Mouse (Mus musculus) CH12.LX (cell line): ENCODE measurements around the gene 2010300C02Rik. TPM values are rescaled to one million over a fixed set of nuclear protein-coding genes. Genes with fewer than 3 reads are reported as not detected.

Experiments
- DNase-seq: peaks from one replicate; pipeline ENCODE4 v3.0.0-alpha.2; 2013; ENCODE audit errors: extremely low read depth
- H3K27ac ChIP-seq: 2 replicates; pipeline ENCODE4 v1.5.1; 2012; ENCODE audit warnings: low read depth, mild to moderate bottlenecking, control low read depth, moderate library complexity; ENCODE audit not compliant: insufficient read depth
- H3K27me3 ChIP-seq: replicated peaks from 2 replicates; pipeline ENCODE3; 2012; ENCODE audit warnings: inconsistent platforms
- H3K36me3 ChIP-seq, 2 experiments: replicated peaks in 1 of 2; 2 replicates each; pipeline versions ENCODE3 to v1.6.1; 2012; ENCODE audit warnings: inconsistent platforms in 1 of 2, low read length in 1 of 2, mild to moderate bottlenecking in 1 of 2, mixed read lengths in 1 of 2, moderate library complexity in 1 of 2; ENCODE audit not compliant: control insufficient read depth in 1 of 2, insufficient read depth in 1 of 2
- H3K4me1 ChIP-seq, 2 experiments: 2 replicates each; pipeline ENCODE4 v1.6.1; 2012; ENCODE audit warnings: inconsistent platforms in 1 of 2, moderate library complexity in 1 of 2; ENCODE audit not compliant: insufficient read depth in 2 of 2, control insufficient read depth in 1 of 2
- H3K4me2 ChIP-seq: 2 replicates; pipeline ENCODE4 v1.6.1; 2012; ENCODE audit warnings: low read depth, mild to moderate bottlenecking, control low read depth; ENCODE audit not compliant: poor library complexity, insufficient read depth, severe bottlenecking
- H3K4me3 ChIP-seq, 3 experiments: fragments of 150-350 bp in 1 of 3; sonication (generic) in 1 of 3; replicated peaks in 1 of 3; 2 replicates each; pipeline versions ENCODE3 to v1.5.1; 2011 to 2012; ENCODE audit warnings: low read depth in 2 of 3, low read length in 2 of 3, mild to moderate bottlenecking in 2 of 3, moderate library complexity in 2 of 3, control low read depth in 1 of 3, improper control_type of control experiment in 1 of 3, inconsistent platforms in 1 of 3, mixed read lengths in 1 of 3; ENCODE audit not compliant: poor library complexity in 1 of 3
- H3K79me2 ChIP-seq: replicated peaks from 2 replicates; pipeline ENCODE4 v1.6.1; 2012; ENCODE audit warnings: mild to moderate bottlenecking, moderate library complexity; ENCODE audit not compliant: control insufficient read depth, poor library complexity, insufficient read depth, severe bottlenecking; ENCODE audit errors: extremely low read depth
- H3K9ac ChIP-seq: 2 replicates; pipeline ENCODE4 v1.6.1; 2012; ENCODE audit warnings: low read depth, mild to moderate bottlenecking, control low read depth, moderate library complexity; ENCODE audit not compliant: insufficient read depth
- H3K9me3 ChIP-seq: replicated peaks from 2 replicates; pipeline ENCODE3; 2012; ENCODE audit warnings: low read length, inconsistent platforms, mixed read lengths
- BHLHE40 ChIP-seq: IDR thresholded peaks from 2 replicates; pipeline ENCODE4 v1.6.1; 2011; ENCODE audit warnings: mild to moderate bottlenecking, low read depth, low read length, improper control_type of control experiment
- CHD2 ChIP-seq: IDR thresholded peaks from 2 replicates; pipeline ENCODE4 v1.6.1; 2011; ENCODE audit warnings: low read length, improper control_type of control experiment
- E2F4 ChIP-seq: IDR thresholded peaks from 2 replicates; pipeline ENCODE4 v1.6.1; 2011; ENCODE audit warnings: low read depth, low read length, improper control_type of control experiment; ENCODE audit not compliant: insufficient replicate concordance
- EP300 ChIP-seq: IDR thresholded peaks from 2 replicates; pipeline ENCODE4 v1.6.1; 2011; ENCODE audit warnings: low read length, improper control_type of control experiment
- GABPA ChIP-seq: IDR thresholded peaks from 2 replicates; pipeline ENCODE4 v1.6.1; 2012; ENCODE audit warnings: low read depth, low read length, improper control_type of control experiment, inconsistent platforms; ENCODE audit not compliant: insufficient replicate concordance
- HCFC1 ChIP-seq: IDR thresholded peaks from 2 replicates; pipeline ENCODE4 v1.6.1; 2012; ENCODE audit warnings: low read depth, mild to moderate bottlenecking, inconsistent platforms, low read length, improper control_type of control experiment
- JUN ChIP-seq: IDR thresholded peaks from 2 replicates; pipeline ENCODE4 v1.6.1; 2011; ENCODE audit warnings: low read depth, mild to moderate bottlenecking, low read length, improper control_type of control experiment, moderate library complexity; ENCODE audit not compliant: insufficient read depth
- KAT2A ChIP-seq: IDR thresholded peaks from 2 replicates; pipeline ENCODE4 v1.6.1; 2012; ENCODE audit warnings: low read length, improper control_type of control experiment, inconsistent platforms; ENCODE audit not compliant: insufficient replicate concordance
- MAFK ChIP-seq: IDR thresholded peaks from 2 replicates; pipeline ENCODE4 v1.6.1; 2011; ENCODE audit warnings: low read length, improper control_type of control experiment; ENCODE audit not compliant: insufficient replicate concordance
- MAX ChIP-seq: IDR thresholded peaks from 2 replicates; pipeline ENCODE4 v1.6.1; 2011; ENCODE audit warnings: low read length, improper control_type of control experiment
- MAZ ChIP-seq: IDR thresholded peaks from 2 replicates; pipeline ENCODE4 v1.6.1; 2012; ENCODE audit warnings: low read depth, mild to moderate bottlenecking, inconsistent platforms, low read length, improper control_type of control experiment, moderate library complexity
- MEF2A ChIP-seq: IDR thresholded peaks from 2 replicates; pipeline ENCODE4 v1.6.1; 2014; ENCODE audit warnings: low read depth, mild to moderate bottlenecking, inconsistent platforms, low read length, improper control_type of control experiment, borderline replicate concordance
- MYC ChIP-seq: IDR thresholded peaks from 2 replicates; pipeline ENCODE4 v1.6.1; 2011; ENCODE audit warnings: low read depth, mild to moderate bottlenecking, improper control_type of control experiment, low read length
- NRF1 ChIP-seq: IDR thresholded peaks from 2 replicates; pipeline ENCODE4 v1.6.1; 2014; ENCODE audit warnings: low read depth, mild to moderate bottlenecking, inconsistent platforms, low read length, improper control_type of control experiment, moderate library complexity
- SIN3A ChIP-seq: IDR thresholded peaks from 2 replicates; pipeline ENCODE4 v1.6.1; 2012; ENCODE audit warnings: low read length, improper control_type of control experiment, inconsistent platforms
- SMC3 ChIP-seq: IDR thresholded peaks from 2 replicates; pipeline ENCODE4 v1.6.1; 2011; ENCODE audit warnings: low read depth, low read length, improper control_type of control experiment
- TBP ChIP-seq: conservative IDR thresholded peaks from 2 replicates; pipeline ENCODE4 v1.6.1; 2011; ENCODE audit warnings: low read depth, low read length, improper control_type of control experiment
- TCF12 ChIP-seq: IDR thresholded peaks from 2 replicates; pipeline ENCODE4 v1.6.1; 2014; ENCODE audit warnings: low read depth, mild to moderate bottlenecking, inconsistent platforms, low read length, improper control_type of control experiment
- UBTF ChIP-seq: IDR thresholded peaks from 2 replicates; pipeline ENCODE4 v1.6.1; 2012; ENCODE audit warnings: low read depth, mild to moderate bottlenecking, inconsistent platforms, low read length, improper control_type of control experiment, moderate library complexity
- USF1 ChIP-seq: IDR thresholded peaks from 2 replicates; pipeline ENCODE4 v1.6.1; 2014; ENCODE audit warnings: low read depth, mild to moderate bottlenecking, inconsistent platforms, low read length, improper control_type of control experiment
- USF2 ChIP-seq: conservative IDR thresholded peaks from 2 replicates; pipeline ENCODE4 v1.6.1; 2011; ENCODE audit warnings: low read depth, low read length, improper control_type of control experiment
- ZC3H11A ChIP-seq: IDR thresholded peaks from 2 replicates; pipeline ENCODE4 v1.6.1; 2012; ENCODE audit warnings: low read depth, mild to moderate bottlenecking, inconsistent platforms, low read length, improper control_type of control experiment
- ZKSCAN1 ChIP-seq: IDR thresholded peaks from 2 replicates; pipeline ENCODE4 v1.6.1; 2012; ENCODE audit warnings: low read depth, inconsistent platforms, low read length, improper control_type of control experiment, borderline replicate concordance
- ZMIZ1 ChIP-seq: IDR thresholded peaks from 2 replicates; pipeline ENCODE4 v1.6.1; 2012; ENCODE audit warnings: low read depth, mild to moderate bottlenecking, inconsistent platforms, low read length, improper control_type of control experiment
- ZNF384 ChIP-seq: IDR thresholded peaks from 2 replicates; pipeline ENCODE4 v1.6.1; 2012; ENCODE audit warnings: low read depth, low read length, improper control_type of control experiment, inconsistent platforms
- dilution Hi-C: fragments of 300-500 bp; cut with MboI; formaldehyde crosslinking; loops from 2 replicates; pipeline ENCODE4 v1.14.3; 2020; ENCODE audit warnings: low sequenced_read_pairs; ENCODE audit not compliant: extremely low pct_unique_long_range_greater_than_20kb, extremely low pct_ligation_motif_present
- in situ Hi-C: fragments of 300-500 bp; cut with MboI; formaldehyde crosslinking; loops from 3 replicates; pipeline ENCODE4 v1.14.3; 2019; ENCODE audit warnings: low sequenced_read_pairs, low pct_ligation_motif_present, low pct_unique_long_range_greater_than_20kb, mixed read lengths
- polyA plus RNA-seq: library from polyadenylated mRNA; unstranded; fragments of >175 nt; gene quantifications from 2 replicates; pipeline ENCODE4 v1.2.1, GENCODE M21; 2012; ENCODE audit warnings: low read depth; ENCODE audit not compliant: insufficient read length
- total RNA-seq, 2 experiments: library from RNA; depleted of rRNA; stranded (reverse); fragments of 300-350 nt in 1 of 2; fragments of >200 nt in 1 of 2; gene quantifications; 2 replicates each; pipeline ENCODE4 v1.2.3; 2012 to 2014

2010300C02Rik gene
- total and polyA plus RNA-seq, 3 experiments = 0.08 to 0.25 (median 0.09) TPM

- Histone ChIP-seq H3K9me3 (peaks cover 3% of the 10 kb centered on the region), H3K9ac (no peak overlapping the region), H3K27ac (no peak overlapping the region), H3K27me3 (peaks cover 7% of the 10 kb centered on the region), H3K79me2 (no peaks in the 10 kb centered on the region), H3K36me3 (no peaks in the 10 kb centered on the region), H3K4me2 (no peak overlapping the region), H3K4me3 (no peak overlapping the region), H3K4me1 (no peaks in the 10 kb centered on the region)
- no peak for DNase-seq
- TF ChIP-seq ZNF384 (no peak), MAFK (no peak), SMC3 (no peak), JUN (no peak), USF1 (no peak), USF2 (no peak), TCF12 (no peak), HCFC1 (no peak), CHD2 (no peak), MYC (no peak)
- dilution Hi-C loops (no loop called here), in situ Hi-C loops (no loop called here)
Measured at GRCm38 (mm10) chr1:37702326-37702725, 17.6 kb downstream of the 2010300C02Rik start.

GRCm38 (mm10) chr1:37698852-37699439 is 20.9 kb downstream of the 2010300C02Rik start:
- in situ Hi-C loops = no loop called here
- no peaks in the 10 kb centered on the region; a peak in 1 of 4 replicates for H3K4me1 ChIP-seq
- DNase-seq = no peak
- peaks cover 25% of the 10 kb centered on the region for H3K27me3 ChIP-seq
- no peak overlapping the region for H3K9ac ChIP-seq
- no peaks in the 10 kb centered on the region for H3K36me3 ChIP-seq
- no peak for TF ChIP-seq ZNF384
- TF ChIP-seq SIN3A = no peak
- TF ChIP-seq E2F4 = no peak
- no peak for TF ChIP-seq UBTF
- no peak for TF ChIP-seq EP300
- TF ChIP-seq ZC3H11A = no peak
- no peak for TF ChIP-seq ZMIZ1
- TF ChIP-seq TBP = no peak
- TF ChIP-seq MAZ = no peak
- TF ChIP-seq ZKSCAN1 = no peak
- TF ChIP-seq NRF1 = no peak
- TF ChIP-seq KAT2A = no peak
- no peak for TF ChIP-seq MAX
- no peak for TF ChIP-seq MEF2A
- TF ChIP-seq GABPA = no peak
- no peak for TF ChIP-seq BHLHE40
- H3K27ac ChIP-seq = no peak overlapping the region
- H3K79me2 ChIP-seq = no peaks in the 10 kb centered on the region
- H3K4me3 ChIP-seq = no peak overlapping the region
- no peak overlapping the region for H3K4me2 ChIP-seq
- no peaks in the 10 kb centered on the region for H3K9me3 ChIP-seq
- dilution Hi-C loops = no loop called here
